Mouse (Mus musculus) megakaryocyte, embryonic 14.5 days (primary cell): Measurements from ENCODE around the gene Pgs1.

Experiments used
- FLI1 ChIP-seq: IDR thresholded peaks from 2 replicates; pipeline ENCODE4 v1.6.1; 2012; ENCODE audit warnings: low read length, inconsistent platforms, mixed read lengths
- GATA1 ChIP-seq: IDR thresholded peaks from 3 replicates; pipeline ENCODE4 v1.6.1; 2012; ENCODE audit warnings: mixed read lengths, low read length, inconsistent platforms, borderline replicate concordance

- TF ChIP-seq FLI1 (no peak), GATA1 (no peak)
Measured at GRCm38 (mm10) chr11:118003718-118004117, 17.6 kb downstream of the Pgs1 start.
